ENCODE assay signal across 25 mouse cellular contexts in the genomic region with DNA sequence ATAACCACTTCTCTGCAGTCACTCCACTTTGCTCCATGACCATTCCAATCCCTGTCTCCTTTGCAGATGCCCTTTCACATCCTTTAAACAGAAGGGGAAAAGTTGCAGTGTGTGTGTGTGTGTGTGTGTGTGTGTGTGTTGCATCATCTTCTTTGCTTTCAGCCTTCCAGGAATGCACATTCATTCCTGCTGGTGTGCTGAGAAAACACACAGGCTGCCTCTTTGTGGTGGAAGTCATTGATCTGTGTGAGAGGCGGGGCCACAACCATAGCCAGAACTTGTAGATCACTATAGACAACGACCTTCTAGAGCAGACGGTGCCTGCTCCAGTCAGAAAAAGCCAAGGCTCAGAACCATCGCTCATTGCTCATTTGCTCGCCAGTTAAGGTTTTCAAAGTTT.
"Had no signal": no experiment of that assay in that cellular context is flagged by ENCODE, and none has a peak within 500 bp of the region (broad histone marks: within the 10 kb centered on the region; RNA-seq: fewer than 3 reads in every experiment).

No protein-coding gene starts in this region.

- H3K9ac ChIP-seq: forebrain, postnatal 0 days; heart, embryonic 13.5 days; heart, embryonic 15.5 days; hindbrain, embryonic 13.5 days; hindbrain, embryonic 15.5 days; kidney, embryonic 15.5 days; limb, embryonic 12.5 days had no signal

- ATAC-seq: forebrain, postnatal 0 days; hindbrain, postnatal 0 days; intestine, embryonic 16.5 days had no signal

- DNase-seq: forebrain, postnatal 0 days; gastrocnemius, postnatal 14 days; gastrocnemius, postnatal 36 days; heart, adult 11 months; heart, adult 2 months; heart, postnatal 14 days; heart, postnatal 36 days; kidney, adult 11 months; kidney, adult 2 months; kidney, adult 9 months; kidney, postnatal 14 days; kidney, postnatal 36 days; layer of hippocampus, adult 9-11 months; layer of hippocampus, postnatal 36 days had no signal

- H3K36me3 ChIP-seq: heart, embryonic 13.5 days; heart, embryonic 15.5 days; hindbrain, embryonic 13.5 days; hindbrain, embryonic 15.5 days; kidney, embryonic 15.5 days; limb, embryonic 10.5 days; limb, embryonic 12.5 days had no signal

- H3K9me3 ChIP-seq: heart, embryonic 13.5 days; heart, embryonic 15.5 days; hindbrain, embryonic 13.5 days; hindbrain, embryonic 15.5 days; kidney, embryonic 15.5 days; limb, embryonic 10.5 days; limb, embryonic 12.5 days had no signal

- H3K4me1 ChIP-seq: heart, embryonic 13.5 days; heart, embryonic 15.5 days; hindbrain, embryonic 15.5 days; kidney, embryonic 15.5 days; limb, embryonic 12.5 days had no signal

- H3K27ac ChIP-seq: heart, adult 2 months; heart, embryonic 13.5 days; heart, embryonic 15.5 days; hindbrain, embryonic 13.5 days; hindbrain, embryonic 15.5 days; hindbrain, postnatal 0 days; kidney, embryonic 15.5 days; kidney, postnatal 0 days; limb, embryonic 10.5 days; limb, embryonic 12.5 days had no signal

- H3K4me2 ChIP-seq: heart, embryonic 11.5 days; heart, embryonic 13.5 days; heart, embryonic 15.5 days; hindbrain, embryonic 13.5 days; hindbrain, embryonic 15.5 days; kidney, embryonic 15.5 days; limb, embryonic 12.5 days had no signal

- H3K4me3 ChIP-seq: heart, adult 2 months; heart, embryonic 13.5 days; heart, embryonic 15.5 days; hindbrain, embryonic 13.5 days; hindbrain, embryonic 15.5 days; kidney, embryonic 15.5 days; limb, embryonic 10.5 days; limb, embryonic 12.5 days had no signal

- H3K27me3 ChIP-seq: heart, embryonic 13.5 days; heart, embryonic 15.5 days; hindbrain, embryonic 13.5 days; hindbrain, embryonic 15.5 days; kidney, embryonic 15.5 days; limb, embryonic 12.5 days had no signal
